Mouse (Mus musculus): ENCODE data around the gene Olfr1000. TPM values are rescaled to one million over a fixed set of nuclear protein-coding genes. Genes with fewer than 3 reads are reported as not detected.
"Not testable (repeated sequence)": the region's sequence is repeated elsewhere in the genome, so short reads cannot be mapped to it uniquely, and the experiment has no call there.

The Olfr1000 gene
- polyA plus RNA-seq (2016; fragmentation: Nextera tagmentation; extraction: Ambion mirVana): not detected in 2 replicates

- no peaks in the 10 kb centered on the region for H3K4me1 ChIP-seq
- H3K27me3 ChIP-seq (ENCODE audit: low read depth, poor library complexity, severe bottlenecking): no peaks in the 10 kb centered on the region
- H3K9me3 ChIP-seq (replicated peaks): no peaks in the 10 kb centered on the region
- 74% methylated on average over 1 of the region's 1 CpGs for WGBS
- no peak for DNase-seq (ENCODE audit: low spot score)
- H3K27ac ChIP-seq (replicated peaks): no peak within 1 kb of the TSS
- no peaks in the 10 kb centered on the region for H3K36me3 ChIP-seq
- no peak within 1 kb of the TSS for H3K4me3 ChIP-seq
Observed at GRCm38 (mm10) chr2:85611803-85612202, at the start of gene Olfr1000. Gene Olfr1000 (minus strand): TSS chr2:85611903.

GRCm38 (mm10) chr2:85650604-85651003, 38.9 kb upstream of the Olfr1000 start, which contains the start of gene Olfr1002:
Gene Olfr1002 (minus strand): TSS chr2:85650704.
- DNase-seq (ENCODE audit: low spot score): no peak
- WGBS: 87% methylated on average over 1 of the region's 1 CpGs
- H3K27ac ChIP-seq (replicated peaks): no peak within 1 kb of the TSS
- H3K36me3 ChIP-seq: no peaks in the 10 kb centered on the region
- no peaks in the 10 kb centered on the region for H3K4me1 ChIP-seq
- no peaks in the 10 kb centered on the region for H3K27me3 ChIP-seq (ENCODE audit: low read depth, poor library complexity, severe bottlenecking)
- H3K9me3 ChIP-seq (replicated peaks): no peaks in the 10 kb centered on the region
- no peak within 1 kb of the TSS for H3K4me3 ChIP-seq

DNA sequence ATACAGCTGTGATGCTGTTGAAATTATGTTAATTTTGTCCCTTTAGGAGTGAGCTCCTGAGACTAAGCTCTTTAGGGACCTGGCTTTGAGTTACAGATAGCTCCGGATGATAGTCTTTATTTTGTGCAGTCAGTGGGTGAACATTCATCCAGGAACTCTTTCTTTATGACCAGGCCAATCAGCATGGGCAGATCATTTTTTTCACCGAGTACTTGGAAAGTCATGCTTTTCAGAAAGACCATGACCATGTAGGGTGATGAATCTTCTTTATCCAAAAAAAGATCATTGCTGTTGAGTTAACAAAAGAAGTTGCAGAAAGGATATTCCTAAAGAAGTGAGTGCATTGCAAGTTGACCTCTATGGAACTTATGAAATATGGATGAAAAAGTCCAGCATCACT, 23.1 kb downstream of the Olfr1000 start, which contains the start of gene Olfr998:
Gene Olfr998 (plus strand): TSS at position 301 of the 400 bp plus-strand sequence.
- not testable (repeated sequence) for DNase-seq (ENCODE audit: low spot score); H3K36me3 ChIP-seq; H3K27me3 ChIP-seq (ENCODE audit: low read depth, poor library complexity, severe bottlenecking); H3K4me1 ChIP-seq; H3K27ac ChIP-seq (replicated peaks); H3K9me3 ChIP-seq (replicated peaks); H3K4me3 ChIP-seq
- 85% methylated on average over 2 of the region's 2 CpGs for WGBS

DNA sequence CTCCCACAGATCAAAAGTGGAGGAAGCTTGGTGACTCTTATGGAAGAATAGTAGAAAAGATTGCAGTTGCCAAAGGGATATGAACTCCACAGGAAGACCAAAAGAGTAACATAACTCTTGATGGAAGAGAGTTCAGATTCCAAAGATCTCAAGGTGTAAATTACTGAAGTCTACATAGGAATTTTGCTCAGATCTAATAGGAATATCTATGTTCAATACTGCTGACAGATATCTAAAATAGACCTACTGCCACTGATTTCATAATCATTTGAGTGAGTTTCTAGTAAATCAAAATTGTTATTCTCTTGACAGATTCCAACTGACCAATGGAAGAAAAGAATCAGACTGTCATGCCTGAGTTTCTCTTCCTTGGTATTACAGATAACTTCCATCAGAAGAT, 32.8 kb downstream of the Olfr1000 start, which contains the start of gene Olfr996:
Gene Olfr996 (plus strand): TSS at position 301 of the 400 bp plus-strand sequence.
- no peaks in the 10 kb centered on the region for H3K36me3 ChIP-seq
- H3K27ac ChIP-seq (replicated peaks): no peak within 1 kb of the TSS
- no peak within 1 kb of the TSS for H3K4me3 ChIP-seq
- no peaks in the 10 kb centered on the region for H3K9me3 ChIP-seq (replicated peaks)
- no peaks in the 10 kb centered on the region for H3K27me3 ChIP-seq (ENCODE audit: low read depth, poor library complexity, severe bottlenecking)
- H3K4me1 ChIP-seq: no peaks in the 10 kb centered on the region
- DNase-seq (ENCODE audit: low spot score): no peak

GRCm38 (mm10) chr2:85561187-85561586, 50.5 kb downstream of the Olfr1000 start:
- no peaks in the 10 kb centered on the region for H3K9me3 ChIP-seq (replicated peaks)
- no peak overlapping the region for H3K27ac ChIP-seq (replicated peaks)
- no peak overlapping the region for H3K4me3 ChIP-seq
- no peak for DNase-seq (ENCODE audit: low spot score)
- H3K4me1 ChIP-seq: no peaks in the 10 kb centered on the region
- no peaks in the 10 kb centered on the region for H3K36me3 ChIP-seq
- WGBS: 28% methylated on average over 4 of the region's 4 CpGs
- H3K27me3 ChIP-seq (ENCODE audit: low read depth, poor library complexity, severe bottlenecking): no peaks in the 10 kb centered on the region

- DNase-seq (ENCODE audit: low spot score): no peak
- H3K4me3 ChIP-seq: no peak overlapping the region
- H3K27me3 ChIP-seq (ENCODE audit: low read depth, poor library complexity, severe bottlenecking): no peaks in the 10 kb centered on the region
- 87% methylated on average over 4 of the region's 4 CpGs for WGBS
- H3K9me3 ChIP-seq (replicated peaks): no peaks in the 10 kb centered on the region
- no peak overlapping the region for H3K27ac ChIP-seq (replicated peaks)
- H3K4me1 ChIP-seq: no peaks in the 10 kb centered on the region
- H3K36me3 ChIP-seq: no peaks in the 10 kb centered on the region
Observed at GRCm38 (mm10) chr2:85560226-85560625, 51.5 kb downstream of the Olfr1000 start.

Other genes starting within 250 kb of the Olfr1000 start
- gene Olfr988, start 248.7 kb downstream of the Olfr1000 start, polyA plus RNA-seq (2016; fragmentation: Nextera tagmentation; extraction: Ambion mirVana): not detected in 2 replicates
- not detected in 2 replicates for gene Olfr992, start 202.4 kb downstream of the Olfr1000 start, polyA plus RNA-seq (2016; fragmentation: Nextera tagmentation; extraction: Ambion mirVana)
- not detected in 2 replicates for gene Olfr993, start 197.0 kb downstream of the Olfr1000 start, polyA plus RNA-seq (2016; fragmentation: Nextera tagmentation; extraction: Ambion mirVana)
- gene Olfr994, start 175.5 kb downstream of the Olfr1000 start, polyA plus RNA-seq (2016; fragmentation: Nextera tagmentation; extraction: Ambion mirVana): not detected in 2 replicates
- not detected in 2 replicates for gene Olfr995, start 168.3 kb downstream of the Olfr1000 start, polyA plus RNA-seq (2016; fragmentation: Nextera tagmentation; extraction: Ambion mirVana)
- gene 4833423E24Rik, start 92.9 kb downstream of the Olfr1000 start, polyA plus RNA-seq (2016; fragmentation: Nextera tagmentation; extraction: Ambion mirVana): 0.11 TPM in 1 of 2 replicates, not detected in the other
- gene Olfr996, start 32.7 kb downstream of the Olfr1000 start, polyA plus RNA-seq (2016; fragmentation: Nextera tagmentation; extraction: Ambion mirVana): not detected in 2 replicates
- not detected in 2 replicates for gene Olfr998, start 23.0 kb downstream of the Olfr1000 start, polyA plus RNA-seq (2016; fragmentation: Nextera tagmentation; extraction: Ambion mirVana)
- gene Olfr1002, start 38.8 kb upstream of the Olfr1000 start, polyA plus RNA-seq (2016; fragmentation: Nextera tagmentation; extraction: Ambion mirVana): not detected in 2 replicates
- not detected in 2 replicates for gene Olfr154, start 52.6 kb upstream of the Olfr1000 start, polyA plus RNA-seq (2016; fragmentation: Nextera tagmentation; extraction: Ambion mirVana)
- gene Olfr1006, start 66.9 kb upstream of the Olfr1000 start, polyA plus RNA-seq (2016; fragmentation: Nextera tagmentation; extraction: Ambion mirVana): not detected in 2 replicates
- gene Olfr1008, start 77.5 kb upstream of the Olfr1000 start, polyA plus RNA-seq (2016; fragmentation: Nextera tagmentation; extraction: Ambion mirVana): not detected in 2 replicates
- gene Olfr1009, start 103.5 kb upstream of the Olfr1000 start, polyA plus RNA-seq (2016; fragmentation: Nextera tagmentation; extraction: Ambion mirVana): not detected in 2 replicates
- gene Olfr1012, start 150.9 kb upstream of the Olfr1000 start, polyA plus RNA-seq (2016; fragmentation: Nextera tagmentation; extraction: Ambion mirVana): not detected in 2 replicates
- gene Olfr1013, start 155.2 kb upstream of the Olfr1000 start, polyA plus RNA-seq (2016; fragmentation: Nextera tagmentation; extraction: Ambion mirVana): not detected in 2 replicates
- not detected in 2 replicates for gene Olfr1014, start 160.8 kb upstream of the Olfr1000 start, polyA plus RNA-seq (2016; fragmentation: Nextera tagmentation; extraction: Ambion mirVana)
- not detected in 2 replicates for gene Olfr1015, start 170.1 kb upstream of the Olfr1000 start, polyA plus RNA-seq (2016; fragmentation: Nextera tagmentation; extraction: Ambion mirVana)
- not detected in 2 replicates for gene Olfr1016, start 190.6 kb upstream of the Olfr1000 start, polyA plus RNA-seq (2016; fragmentation: Nextera tagmentation; extraction: Ambion mirVana)
- gene Olfr1018, start 206.6 kb upstream of the Olfr1000 start, polyA plus RNA-seq (2016; fragmentation: Nextera tagmentation; extraction: Ambion mirVana): not detected in 2 replicates
- not detected in 2 replicates for gene Olfr1019, start 233.6 kb upstream of the Olfr1000 start, polyA plus RNA-seq (2016; fragmentation: Nextera tagmentation; extraction: Ambion mirVana)
- not detected in 2 replicates for gene Olfr1020, start 235.1 kb upstream of the Olfr1000 start, polyA plus RNA-seq (2016; fragmentation: Nextera tagmentation; extraction: Ambion mirVana)

Measured in midbrain, embryonic 10.5 days (tissue).